Mouse (Mus musculus) CH12.LX (cell line): Measurements from ENCODE around the gene Tnxb. TPM values are rescaled to one million over a fixed set of nuclear protein-coding genes. Genes with fewer than 3 reads are reported as not detected.
A peak's percentile ranks its signal among the peaks of the same experiment; 100 is the strongest.
"Not testable (repeated sequence)": the region's sequence is repeated elsewhere in the genome, so short reads cannot be mapped to it uniquely, and the experiment has no call there.

Experiments
- DNase-seq: peaks from one replicate; pipeline ENCODE4 v3.0.0-alpha.2; 2013; ENCODE audit errors: extremely low read depth
- H3K27ac ChIP-seq: 2 replicates; pipeline ENCODE4 v1.5.1; 2012; ENCODE audit warnings: low read depth, mild to moderate bottlenecking, control low read depth, moderate library complexity; ENCODE audit not compliant: insufficient read depth
- H3K27me3 ChIP-seq: replicated peaks from 2 replicates; pipeline ENCODE3; 2012; ENCODE audit warnings: inconsistent platforms
- H3K36me3 ChIP-seq, 2 experiments: replicated peaks in 1 of 2; 2 replicates each; pipeline versions ENCODE3 to v1.6.1; 2012; ENCODE audit warnings: inconsistent platforms in 1 of 2, low read length in 1 of 2, mild to moderate bottlenecking in 1 of 2, mixed read lengths in 1 of 2, moderate library complexity in 1 of 2; ENCODE audit not compliant: control insufficient read depth in 1 of 2, insufficient read depth in 1 of 2
- H3K4me1 ChIP-seq, 2 experiments: 2 replicates each; pipeline ENCODE4 v1.6.1; 2012; ENCODE audit warnings: inconsistent platforms in 1 of 2, moderate library complexity in 1 of 2; ENCODE audit not compliant: insufficient read depth in 2 of 2, control insufficient read depth in 1 of 2
- H3K4me2 ChIP-seq: 2 replicates; pipeline ENCODE4 v1.6.1; 2012; ENCODE audit warnings: low read depth, mild to moderate bottlenecking, control low read depth; ENCODE audit not compliant: poor library complexity, insufficient read depth, severe bottlenecking
- H3K4me3 ChIP-seq, 3 experiments: fragments of 150-350 bp in 1 of 3; sonication (generic) in 1 of 3; replicated peaks in 1 of 3; 2 replicates each; pipeline versions ENCODE3 to v1.5.1; 2011 to 2012; ENCODE audit warnings: low read depth in 2 of 3, low read length in 2 of 3, mild to moderate bottlenecking in 2 of 3, moderate library complexity in 2 of 3, control low read depth in 1 of 3, improper control_type of control experiment in 1 of 3, inconsistent platforms in 1 of 3, mixed read lengths in 1 of 3; ENCODE audit not compliant: poor library complexity in 1 of 3
- H3K79me2 ChIP-seq: replicated peaks from 2 replicates; pipeline ENCODE4 v1.6.1; 2012; ENCODE audit warnings: mild to moderate bottlenecking, moderate library complexity; ENCODE audit not compliant: control insufficient read depth, poor library complexity, insufficient read depth, severe bottlenecking; ENCODE audit errors: extremely low read depth
- H3K9ac ChIP-seq: 2 replicates; pipeline ENCODE4 v1.6.1; 2012; ENCODE audit warnings: low read depth, mild to moderate bottlenecking, control low read depth, moderate library complexity; ENCODE audit not compliant: insufficient read depth
- H3K9me3 ChIP-seq: replicated peaks from 2 replicates; pipeline ENCODE3; 2012; ENCODE audit warnings: low read length, inconsistent platforms, mixed read lengths
- CTCF ChIP-seq, 2 experiments: IDR thresholded peaks in 1 of 2; conservative IDR thresholded peaks in 1 of 2; 2 replicates each; pipeline ENCODE4 v1.5.1; 2011 to 2012; ENCODE audit warnings: low read depth in 2 of 2, low read length in 2 of 2, improper control_type of control experiment in 1 of 2, inconsistent platforms in 1 of 2, mild to moderate bottlenecking in 1 of 2, moderate library complexity in 1 of 2
- ETS1 ChIP-seq: conservative IDR thresholded peaks from 2 replicates; pipeline ENCODE4 v1.6.1; 2012; ENCODE audit warnings: low read depth, mild to moderate bottlenecking, inconsistent platforms, low read length, improper control_type of control experiment, moderate library complexity
- RAD21 ChIP-seq: IDR thresholded peaks from 2 replicates; pipeline ENCODE4 v1.6.1; 2011; ENCODE audit warnings: low read depth, mild to moderate bottlenecking, low read length, improper control_type of control experiment, moderate library complexity
- SMC3 ChIP-seq: IDR thresholded peaks from 2 replicates; pipeline ENCODE4 v1.6.1; 2011; ENCODE audit warnings: low read depth, low read length, improper control_type of control experiment
- dilution Hi-C: fragments of 300-500 bp; cut with MboI; formaldehyde crosslinking; loops from 2 replicates; pipeline ENCODE4 v1.14.3; 2020; ENCODE audit warnings: low sequenced_read_pairs; ENCODE audit not compliant: extremely low pct_unique_long_range_greater_than_20kb, extremely low pct_ligation_motif_present
- in situ Hi-C: fragments of 300-500 bp; cut with MboI; formaldehyde crosslinking; loops from 3 replicates; pipeline ENCODE4 v1.14.3; 2019; ENCODE audit warnings: low sequenced_read_pairs, low pct_ligation_motif_present, low pct_unique_long_range_greater_than_20kb, mixed read lengths
- polyA plus RNA-seq: library from polyadenylated mRNA; unstranded; fragments of >175 nt; gene quantifications from 2 replicates; pipeline ENCODE4 v1.2.1, GENCODE M21; 2012; ENCODE audit warnings: low read depth; ENCODE audit not compliant: insufficient read length
- total RNA-seq, 2 experiments: library from RNA; depleted of rRNA; stranded (reverse); fragments of 300-350 nt in 1 of 2; fragments of >200 nt in 1 of 2; gene quantifications; 2 replicates each; pipeline ENCODE4 v1.2.3; 2012 to 2014

Gene Tnxb
- total and polyA plus RNA-seq, 3 experiments: not detected

- Histone ChIP-seq H3K9ac (no peak overlapping the region), H3K27ac (no peak overlapping the region), H3K36me3 (no peaks in the 10 kb centered on the region), H3K27me3 (peaks cover 49% of the 10 kb centered on the region), H3K4me3 (no peak overlapping the region), H3K4me2 (no peak overlapping the region), H3K4me1 (peaks cover 4 to 8% of the 10 kb centered on the region in 2 experiments; a peak in 3 of 4 replicates), H3K9me3 (no peaks in the 10 kb centered on the region), H3K79me2 (no peaks in the 10 kb centered on the region)
- DNase-seq: peak; percentile 30
- dilution Hi-C loops (no loop called here), in situ Hi-C loops (no loop called here)
- TF ChIP-seq CTCF (conservative IDR thresholded peaks at IDR 0.05 in 1 of 2, IDR thresholded peaks at IDR 0.05 in 1 of 2; ENCODE audit: low read depth in 2 of 2, low read length in 2 of 2): peak; percentile 20 to 62; a peak in 2 of 4 replicates
- TF ChIP-seq SMC3: peak; percentile 51
- no peak for TF ChIP-seq ETS1
- peak; percentile 55 for TF ChIP-seq RAD21
Observed at GRCm38 (mm10) chr17:34712951-34713350, 42.6 kb downstream of the Tnxb start.

DNA sequence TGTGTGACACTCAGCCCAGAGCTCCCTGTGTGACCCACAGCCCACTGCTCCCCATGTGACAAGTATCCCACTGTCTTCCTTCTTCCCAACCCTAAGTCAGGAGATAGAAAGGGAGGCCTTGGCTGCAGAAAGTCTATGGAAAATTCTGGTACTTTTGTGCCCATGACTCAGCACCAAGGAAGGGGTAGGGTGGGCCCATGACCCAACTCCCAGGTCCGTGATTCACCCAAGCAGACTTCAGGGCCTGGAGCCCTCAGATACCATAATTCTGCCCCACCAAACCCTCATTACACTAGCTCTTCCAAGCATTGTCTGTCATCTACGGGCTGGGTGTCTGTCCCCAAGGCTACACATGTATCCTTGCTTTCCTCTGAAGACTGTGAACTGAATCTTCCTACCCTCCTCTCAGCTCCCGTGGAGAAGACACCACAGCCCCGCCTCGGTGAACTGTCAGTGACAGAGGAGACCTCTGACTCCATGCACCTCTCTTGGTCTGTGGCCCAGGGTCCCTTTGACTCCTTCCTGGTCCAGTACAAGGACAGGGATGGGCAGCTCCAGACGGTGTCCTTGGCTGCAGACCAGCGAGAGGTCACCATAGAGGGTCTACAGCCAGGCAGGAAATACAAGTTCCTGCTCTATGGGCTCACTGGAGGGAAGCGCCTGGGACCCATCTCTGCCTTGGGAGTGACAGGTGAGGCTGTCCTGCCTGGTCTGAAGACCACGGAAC is 44.0 kb downstream of the Tnxb start:
- in situ Hi-C loops, H3K9me3 ChIP-seq, H3K4me1 ChIP-seq, H3K4me2 ChIP-seq, DNase-seq, dilution Hi-C loops, H3K27ac ChIP-seq, H3K4me3 ChIP-seq, H3K79me2 ChIP-seq, H3K36me3 ChIP-seq, H3K9ac ChIP-seq: not testable (repeated sequence)
- H3K27me3 ChIP-seq: peaks cover 48% of the 10 kb centered on the region

DNA sequence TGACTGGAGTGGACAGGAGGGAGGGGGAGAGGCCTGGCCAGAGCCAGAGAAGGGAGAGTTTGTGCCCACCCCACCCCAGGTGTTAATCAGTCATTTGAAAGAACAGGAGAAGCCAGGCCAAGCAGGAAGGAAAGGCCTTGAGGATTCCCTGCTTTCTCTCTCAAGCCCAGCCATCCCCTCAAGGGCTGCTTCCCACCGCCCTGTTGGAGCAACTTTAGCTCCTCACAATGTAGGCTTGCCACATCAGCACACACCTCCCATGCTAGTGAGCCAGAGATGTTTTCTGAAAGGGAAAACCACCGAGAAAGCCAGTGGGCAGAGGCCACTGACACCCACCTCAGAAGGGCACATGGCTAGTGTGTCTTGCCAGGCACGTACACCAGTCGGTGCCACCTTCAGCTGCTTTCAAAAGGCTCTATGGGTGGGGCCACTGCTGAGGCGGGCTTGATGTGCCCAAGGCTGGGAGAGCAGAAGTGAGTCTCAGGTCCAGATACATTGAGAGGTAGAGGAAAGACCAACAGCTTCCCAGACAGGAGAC is 44.6 kb downstream of the Tnxb start:
- DNase-seq, H3K36me3 ChIP-seq, H3K9me3 ChIP-seq, H3K27ac ChIP-seq, H3K4me2 ChIP-seq, H3K4me3 ChIP-seq, H3K79me2 ChIP-seq, H3K9ac ChIP-seq, in situ Hi-C loops, H3K4me1 ChIP-seq, dilution Hi-C loops: not testable (repeated sequence)
- peaks cover 46% of the 10 kb centered on the region for H3K27me3 ChIP-seq

DNA sequence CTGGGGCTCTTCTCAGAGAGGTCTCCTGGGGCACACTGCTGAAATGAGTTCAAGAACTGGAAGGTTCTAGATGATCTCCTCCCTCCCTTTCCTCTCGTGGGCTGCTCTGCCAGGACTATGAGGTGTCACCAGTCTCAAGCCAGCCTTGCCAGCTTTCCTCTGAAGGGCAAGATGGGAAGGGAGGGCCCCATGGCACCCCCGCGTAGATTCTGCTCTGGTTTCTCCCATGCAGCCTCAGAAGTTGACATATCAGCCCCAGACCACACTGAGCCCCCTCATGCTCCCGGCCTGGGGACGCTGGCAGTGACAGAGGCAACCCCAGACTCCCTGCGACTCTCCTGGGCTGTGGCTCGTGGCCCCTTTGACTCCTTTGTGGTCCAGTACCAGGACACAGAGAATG is 45.1 kb downstream of the Tnxb start:
- peaks cover 44% of the 10 kb centered on the region for H3K27me3 ChIP-seq
- H3K9ac ChIP-seq, H3K9me3 ChIP-seq, dilution Hi-C loops, H3K79me2 ChIP-seq, H3K4me3 ChIP-seq, DNase-seq, in situ Hi-C loops, H3K27ac ChIP-seq, H3K4me2 ChIP-seq, H3K4me1 ChIP-seq, H3K36me3 ChIP-seq: not testable (repeated sequence)
